Mouse (Mus musculus) spleen, adult 2 months (tissue): Measurements from ENCODE around the gene Hinfp.

ENCODE experiments used
- CTCF ChIP-seq: fragments of 200-500 bp; IDR thresholded peaks from 2 replicates; pipeline ENCODE4 v1.5.1; 2011; ENCODE audit warnings: mild to moderate bottlenecking, inconsistent platforms; ENCODE audit not compliant: insufficient read depth, insufficient read length, insufficient replicate concordance; ENCODE audit errors: extremely low read depth
- POLR2A ChIP-seq: fragments of 200-500 bp; IDR thresholded peaks from 2 replicates; pipeline ENCODE4 v1.6.1; 2011; ENCODE audit warnings: low read depth, low read length, inconsistent platforms

DNA sequence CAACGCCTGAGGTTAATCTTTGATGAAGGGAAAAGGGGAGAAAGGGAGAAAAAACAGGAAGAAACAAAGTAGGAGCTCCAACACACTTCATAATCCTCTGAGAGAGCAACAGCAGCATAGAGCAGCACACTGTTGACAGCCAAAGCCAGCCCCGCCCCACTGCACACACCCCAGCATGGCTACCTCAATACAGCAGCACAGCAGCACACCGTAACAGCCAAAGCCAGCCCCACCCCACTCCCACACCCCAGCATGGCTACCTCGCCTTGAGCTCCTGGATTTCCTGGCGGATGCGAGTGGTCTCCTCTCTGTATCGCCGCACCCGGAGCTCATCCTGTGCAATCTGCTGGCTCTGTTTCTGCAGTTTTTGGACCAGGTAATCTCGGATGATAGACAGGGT lies 46.9 kb upstream of the Hinfp start:
- TF ChIP-seq CTCF (no peak), POLR2A (no peak)
